Mouse (Mus musculus) A20 (cell line): Measurements from ENCODE around the gene Letmd1.
A peak's percentile ranks its signal among the peaks of the same experiment; 100 is the strongest.
"Not testable (repeated sequence)": the region's sequence is repeated elsewhere in the genome, so short reads cannot be mapped to it uniquely, and the experiment has no call there.

ENCODE experiments used
- DNase-seq: peaks from one replicate; pipeline ENCODE4 v3.0.0-alpha.2; 2011; ENCODE audit warnings: low read depth, low spot score

The Letmd1 gene

DNA sequence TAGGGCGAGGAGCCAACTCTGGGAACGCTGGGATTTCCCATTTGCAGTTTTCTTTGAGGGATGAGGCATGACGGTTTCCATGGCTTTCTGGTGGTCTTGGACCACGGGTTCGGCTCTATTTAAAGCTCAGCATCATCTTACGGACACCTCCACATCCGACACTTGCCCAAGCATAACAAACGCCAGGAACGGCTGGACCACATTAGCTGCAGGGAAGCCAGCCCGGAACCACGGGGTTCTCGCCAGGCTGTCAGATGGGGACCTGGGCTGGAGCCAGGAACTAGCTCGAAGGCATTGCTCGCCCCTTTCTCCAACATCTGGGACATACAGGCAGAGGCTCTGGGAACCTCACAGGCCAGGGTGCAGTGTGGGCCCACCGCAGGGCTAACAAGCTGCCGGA is 17.6 kb upstream of the Letmd1 start:
- DNase-seq: no peak

DNA sequence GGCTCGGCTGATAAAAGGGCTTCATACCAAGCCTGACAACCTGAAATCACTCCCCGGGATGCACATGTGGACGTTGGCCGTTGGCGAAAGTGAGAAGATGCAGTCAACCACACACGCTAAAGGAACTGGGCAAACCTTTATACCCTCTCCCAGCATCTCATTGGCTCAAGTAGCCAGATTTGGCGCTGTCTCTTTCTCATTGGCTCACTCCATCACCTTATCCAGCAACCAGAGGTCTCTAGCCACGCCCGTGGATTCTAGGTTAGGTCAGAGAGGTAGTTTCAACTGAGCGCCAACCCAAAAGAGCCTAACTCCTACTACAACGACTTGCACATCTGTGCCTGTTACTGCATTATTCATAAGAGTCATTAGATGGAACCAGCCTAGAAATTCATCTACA is 16.3 kb upstream of the Letmd1 start:
- DNase-seq: no peak

DNA sequence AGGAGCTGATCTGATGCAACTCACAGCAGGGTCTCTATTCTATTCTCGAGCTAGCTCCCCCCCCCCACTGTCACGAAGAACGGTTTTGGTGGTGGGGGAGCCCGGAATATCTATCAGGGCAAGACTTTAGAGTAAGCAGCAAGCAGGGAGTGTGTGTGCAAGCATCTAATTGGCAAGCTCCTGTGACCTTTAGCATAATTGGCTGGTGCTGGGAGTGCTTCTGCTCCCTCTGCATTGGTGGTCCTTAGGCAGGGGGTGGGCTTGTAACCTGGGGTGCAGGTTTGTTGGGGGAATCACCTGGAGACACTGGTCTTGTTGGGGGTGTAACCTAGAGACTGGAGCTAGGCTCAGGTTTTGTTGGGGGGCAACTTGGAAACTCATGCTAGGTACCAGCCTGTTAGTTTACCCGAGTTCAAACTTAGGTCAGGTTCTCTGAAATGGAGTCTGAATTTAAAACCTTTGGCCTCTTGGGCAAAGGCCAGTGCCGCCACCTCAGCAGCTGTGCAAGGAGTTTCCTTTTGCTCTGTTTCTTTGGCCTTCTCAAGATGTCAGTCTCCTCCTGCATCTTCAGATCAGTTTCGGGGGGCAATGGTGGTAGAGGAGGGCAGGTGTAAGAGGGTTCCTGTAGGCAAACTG is 12.3 kb upstream of the Letmd1 start:
- DNase-seq: no peak

DNA sequence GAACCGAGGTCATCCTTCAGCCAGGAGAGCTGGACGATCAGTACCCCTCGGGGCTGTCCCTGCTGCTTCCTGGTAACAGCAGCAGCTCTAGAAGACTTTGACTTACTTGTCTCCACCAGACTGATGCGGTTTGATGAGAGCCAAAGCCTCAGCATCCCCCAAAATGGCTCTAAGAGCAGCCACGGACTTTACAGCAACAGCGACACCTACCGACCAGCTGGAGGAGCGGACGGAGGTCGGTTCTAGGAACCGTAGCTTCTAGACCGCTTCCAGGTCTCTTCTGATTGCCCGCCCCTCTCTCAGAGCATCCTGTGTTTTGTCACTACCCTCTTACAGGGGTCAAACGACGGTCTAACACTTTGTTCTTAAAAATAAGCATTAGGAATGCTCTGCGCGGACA is 11.5 kb upstream of the Letmd1 start:
- DNase-seq: peak; percentile 88

DNA sequence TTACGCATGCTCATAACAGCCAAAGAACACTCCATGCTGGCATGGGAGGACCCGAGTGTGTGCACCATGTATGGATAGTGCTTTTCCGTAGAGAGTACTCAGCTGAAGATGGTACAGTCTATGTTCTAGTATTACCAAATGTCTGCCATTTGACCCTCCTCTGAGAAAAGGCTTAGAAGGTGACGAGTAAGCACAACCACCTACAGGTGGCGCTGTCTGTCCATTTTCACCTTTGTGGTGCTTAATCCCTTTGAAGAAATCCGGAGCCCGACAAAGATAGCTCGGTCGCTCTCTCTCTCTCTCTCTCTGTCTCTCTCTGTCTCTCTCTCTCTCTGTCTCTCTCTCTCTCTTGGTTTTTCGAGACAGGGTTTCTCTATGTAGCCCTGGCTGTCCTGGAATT is 10.8 kb upstream of the Letmd1 start:
- DNase-seq: peak; percentile 89

DNA sequence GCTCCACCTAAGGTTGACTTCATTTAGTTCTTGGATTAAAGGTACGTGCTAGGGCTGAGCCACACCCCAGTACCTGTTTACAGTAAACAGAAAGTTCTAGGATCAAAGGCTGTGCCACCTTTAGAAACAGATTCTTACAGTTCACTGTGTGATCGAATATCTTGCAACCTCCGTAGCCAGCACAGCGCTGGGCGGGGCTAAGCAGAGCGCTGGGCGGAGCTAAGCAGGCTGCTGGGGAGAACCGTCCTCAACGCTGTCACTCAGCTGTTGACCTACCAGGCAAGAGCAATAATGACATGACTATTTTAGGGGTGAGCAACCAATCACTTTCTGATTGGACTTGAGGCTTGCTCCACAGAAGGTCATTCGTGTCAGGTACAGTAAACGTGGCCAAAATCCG is 7.9 kb upstream of the Letmd1 start:
- DNase-seq: peak; percentile 85

DNA sequence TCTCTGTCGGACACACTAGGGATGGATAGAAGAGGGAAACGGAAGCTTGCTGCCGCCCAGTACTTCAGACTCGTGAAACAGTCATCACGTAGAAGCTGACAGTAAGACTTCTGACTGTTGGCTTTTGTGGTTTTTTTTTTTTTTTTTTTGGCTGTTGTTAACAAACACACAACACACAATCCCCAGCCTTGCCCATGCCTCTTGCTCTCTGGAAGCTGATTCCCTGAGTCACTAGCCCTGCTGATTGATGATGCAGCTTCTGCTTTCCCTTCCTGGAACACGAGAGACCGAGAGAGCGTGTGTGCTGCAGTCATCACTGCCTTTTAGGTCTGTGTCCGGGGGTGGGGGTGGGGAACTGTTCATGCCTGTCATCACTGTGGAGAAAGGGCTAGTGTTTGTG is 7.2 kb upstream of the Letmd1 start:
- no peak for DNase-seq

DNA sequence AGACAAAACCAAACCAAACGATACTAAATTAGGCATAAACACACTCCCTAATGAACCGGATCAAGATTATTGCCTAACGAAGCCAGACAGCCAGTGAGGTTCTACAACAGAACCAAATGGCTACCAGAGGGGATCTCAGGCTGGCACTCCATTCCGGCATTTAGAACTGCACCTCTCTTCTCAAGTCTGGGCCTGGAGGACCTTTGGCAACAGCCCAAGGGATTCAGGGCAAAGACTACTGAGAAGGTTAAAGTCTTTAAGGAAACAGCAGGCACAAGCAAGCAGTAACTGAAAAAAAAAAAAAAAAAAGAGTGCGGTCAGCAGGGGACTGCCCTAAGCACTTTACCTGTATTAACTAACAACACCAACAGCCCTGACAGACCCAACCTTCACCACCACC is 6.7 kb upstream of the Letmd1 start:
- DNase-seq: no peak

DNA sequence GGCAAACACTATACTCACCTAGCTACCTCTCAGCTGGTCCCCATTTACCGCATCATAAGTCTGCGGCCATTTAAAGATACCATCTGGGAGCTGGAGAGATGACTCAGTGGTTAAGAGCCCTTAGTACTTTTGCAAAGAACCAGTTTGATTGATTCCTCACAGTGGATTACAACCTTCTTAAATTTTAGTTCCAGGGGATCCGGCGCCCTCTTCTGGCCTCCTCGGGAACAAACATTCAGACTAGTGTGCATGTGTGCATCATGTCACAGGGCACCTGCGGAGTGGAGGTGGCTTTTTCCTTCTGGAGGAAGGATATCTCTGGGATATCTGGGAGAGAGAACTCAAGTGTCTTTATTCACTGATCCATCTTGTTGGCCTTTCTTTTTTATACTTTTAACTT is 5.1 kb upstream of the Letmd1 start:
- peak; percentile 68 for DNase-seq

DNA sequence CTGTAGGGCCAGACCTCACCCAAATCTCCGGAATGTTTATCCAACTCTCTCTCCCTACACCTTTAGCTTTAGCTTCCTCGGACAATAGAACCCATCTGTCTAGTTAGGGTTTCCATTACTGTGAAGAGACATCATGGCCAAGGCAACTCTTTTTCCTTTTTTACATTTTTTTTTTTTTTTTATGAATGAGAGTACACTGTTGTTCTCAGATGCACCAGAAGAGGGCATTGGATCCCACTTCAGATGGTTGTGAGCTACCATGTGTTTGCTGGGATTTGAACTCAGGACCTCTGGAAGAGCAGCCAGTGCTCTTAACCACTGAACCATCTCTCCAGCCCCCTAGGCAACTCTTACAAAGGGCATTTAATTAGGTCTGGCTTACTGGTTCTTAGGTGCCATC is 3.4 kb upstream of the Letmd1 start:
- no peak for DNase-seq

DNA sequence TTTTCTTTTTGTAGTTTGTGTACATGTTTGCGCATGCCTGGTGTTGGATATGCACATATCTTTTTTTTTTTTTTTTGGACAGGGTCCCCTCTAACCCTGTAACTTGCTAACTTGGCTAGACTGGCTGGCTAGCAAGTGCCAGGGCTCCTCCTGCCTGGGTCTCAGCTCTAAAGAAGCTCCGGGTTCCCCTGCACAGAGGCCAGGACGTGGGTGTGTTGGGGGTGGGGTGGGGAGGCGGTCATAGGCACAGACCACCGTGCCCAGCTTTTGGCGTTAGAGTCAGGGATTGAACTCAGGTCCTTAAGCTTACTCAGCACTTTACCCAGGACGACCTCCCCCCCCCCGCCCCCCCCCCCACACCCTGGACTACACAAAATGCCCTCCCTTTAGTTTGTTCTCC is 1.1 kb upstream of the Letmd1 start:
- DNase-seq: no peak

DNA sequence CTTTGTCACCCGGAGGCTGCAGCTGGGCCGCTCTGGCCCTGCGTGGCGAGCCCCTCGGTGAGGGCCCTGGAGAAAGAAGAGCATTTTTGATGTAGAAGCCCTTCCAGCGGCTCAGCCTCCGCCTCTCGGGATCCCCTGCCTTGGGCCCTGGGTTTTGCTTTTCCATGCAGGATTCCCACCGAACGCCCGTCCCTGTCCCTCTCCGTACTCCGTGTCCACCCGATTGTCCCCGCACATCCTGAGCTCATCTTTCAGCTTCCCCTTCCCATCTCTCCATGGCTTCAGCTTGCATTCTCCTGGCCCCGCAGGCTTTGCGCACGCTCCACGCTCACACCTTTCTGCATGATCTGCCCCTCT is 344 bp downstream of the Letmd1 start:
- DNase-seq: no peak

DNA sequence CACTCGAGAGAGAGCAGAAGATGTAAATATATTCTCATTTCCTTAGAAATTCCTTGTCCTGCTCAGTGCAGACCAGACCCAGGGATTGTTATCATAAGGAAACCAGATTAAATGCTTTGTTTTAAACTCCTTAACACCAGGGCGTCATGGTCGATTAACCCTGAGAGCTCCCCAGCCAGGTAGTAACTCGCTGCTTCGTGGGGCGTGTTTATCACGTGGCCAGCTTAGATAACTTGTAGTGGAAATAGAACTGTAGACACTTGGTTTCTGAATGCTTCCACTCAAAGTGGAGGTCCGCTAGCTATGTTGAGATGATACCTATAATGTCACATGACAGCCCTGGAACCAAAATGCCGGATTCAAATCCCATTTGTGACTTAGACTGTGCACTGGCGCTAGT is 1.2 kb downstream of the Letmd1 start:
- DNase-seq: peak; percentile 47

DNA sequence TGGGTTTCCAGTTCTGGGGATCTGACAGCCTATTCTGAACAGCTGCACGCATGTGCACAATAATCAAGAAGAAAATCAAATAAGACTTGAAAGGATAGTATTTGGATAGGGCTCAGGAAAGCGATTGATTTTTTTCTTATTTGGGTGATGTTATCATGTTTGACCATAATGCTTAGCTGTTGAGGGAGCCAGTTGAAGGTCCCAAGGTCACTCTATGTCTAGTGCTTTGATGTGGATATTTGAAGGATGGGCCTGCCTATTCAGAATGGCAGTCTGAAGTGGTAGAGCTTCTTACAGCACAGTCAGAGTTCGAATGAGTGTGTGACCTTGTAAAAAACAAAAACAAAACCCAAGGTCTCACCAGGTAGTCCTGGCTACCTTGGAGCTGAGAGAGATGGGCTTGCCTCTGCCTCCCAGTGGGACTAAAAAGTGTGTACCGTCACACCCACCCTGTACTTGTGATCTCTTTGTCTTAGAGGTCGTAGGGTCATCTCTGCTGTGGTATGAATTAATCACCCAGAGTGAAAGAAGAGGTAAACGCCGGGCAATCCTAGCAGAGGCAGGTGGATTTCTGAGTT is 5.2 kb downstream of the Letmd1 start:
- no peak for DNase-seq

DNA sequence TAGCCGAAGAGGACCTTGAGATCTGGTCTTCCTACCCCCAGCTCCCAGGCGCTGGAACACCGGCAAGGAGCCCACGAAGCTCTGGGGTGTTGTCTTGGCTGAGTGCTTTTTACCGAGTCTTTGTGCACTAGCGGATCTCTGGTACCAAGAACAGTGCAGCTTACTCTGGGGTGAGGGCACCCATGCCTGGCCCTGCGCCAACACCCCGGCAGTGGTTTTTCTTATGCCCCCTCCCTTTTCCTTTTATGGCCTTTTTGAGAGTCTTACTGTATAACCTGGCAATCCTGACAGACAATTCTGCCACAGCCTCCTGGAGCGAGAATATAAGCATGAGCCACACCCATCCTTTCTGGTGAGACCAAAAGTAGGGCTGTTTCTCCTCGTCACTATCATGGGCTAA is 9.5 kb downstream of the Letmd1 start:
- no peak for DNase-seq

DNA sequence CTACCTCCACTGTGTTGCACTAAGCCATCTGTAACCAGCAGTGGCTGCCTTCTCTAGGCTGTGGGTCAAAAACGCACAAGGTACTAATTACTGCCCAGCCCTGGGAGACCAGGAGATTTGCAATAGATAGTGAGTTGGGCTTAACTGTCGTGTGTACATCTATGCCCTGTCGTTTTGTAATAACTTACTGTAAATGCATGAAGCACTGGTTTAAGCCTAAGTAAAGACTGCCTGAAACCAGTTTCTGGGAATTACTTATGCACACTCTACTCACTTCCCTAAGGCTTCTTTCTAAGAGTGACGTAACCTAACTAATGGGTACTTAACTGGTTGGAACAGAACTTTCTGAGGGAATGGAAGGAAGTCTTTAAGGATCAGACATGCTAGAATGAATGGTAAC is 10.1 kb downstream of the Letmd1 start:
- no peak for DNase-seq

DNA sequence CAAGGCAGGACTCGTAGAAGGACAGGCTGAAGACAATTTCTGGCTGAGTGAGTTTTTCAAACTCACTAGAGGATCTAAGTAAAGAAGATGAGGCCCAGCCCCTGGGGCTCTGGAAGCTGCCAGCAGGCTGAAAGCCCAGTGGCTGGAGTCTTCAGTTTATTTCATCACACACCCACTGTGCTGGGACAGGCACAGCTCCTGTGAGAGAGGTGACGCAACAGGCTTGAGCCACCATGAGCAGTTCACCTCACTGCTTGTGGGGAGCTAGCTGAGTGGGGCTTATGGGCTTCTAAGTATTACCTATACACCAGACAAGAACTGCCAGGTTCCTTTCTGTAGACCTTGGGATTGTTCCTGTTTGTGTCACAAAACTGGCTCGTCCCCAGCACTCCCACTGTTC is 16.8 kb downstream of the Letmd1 start:
- no peak for DNase-seq

DNA sequence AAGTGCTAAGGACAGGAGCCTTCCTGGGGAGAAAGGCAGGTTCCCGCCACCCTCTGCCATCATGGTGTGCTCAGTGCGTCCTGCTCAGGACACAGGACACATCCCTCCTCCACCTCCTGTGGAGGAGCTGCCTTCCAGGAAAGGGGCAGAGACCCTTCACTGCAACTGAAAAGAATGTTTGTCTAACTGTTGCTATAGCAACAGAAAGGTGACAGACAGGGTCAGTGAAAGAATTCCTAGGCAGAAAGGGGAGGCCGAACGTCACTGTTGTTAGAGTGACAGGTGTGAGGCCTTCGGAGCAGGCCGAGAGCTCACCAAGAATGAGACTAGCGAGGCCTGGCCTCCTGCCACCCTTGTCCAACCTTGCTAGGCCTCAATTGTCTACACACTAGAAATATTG is 17.6 kb downstream of the Letmd1 start:
- no peak for DNase-seq

DNA sequence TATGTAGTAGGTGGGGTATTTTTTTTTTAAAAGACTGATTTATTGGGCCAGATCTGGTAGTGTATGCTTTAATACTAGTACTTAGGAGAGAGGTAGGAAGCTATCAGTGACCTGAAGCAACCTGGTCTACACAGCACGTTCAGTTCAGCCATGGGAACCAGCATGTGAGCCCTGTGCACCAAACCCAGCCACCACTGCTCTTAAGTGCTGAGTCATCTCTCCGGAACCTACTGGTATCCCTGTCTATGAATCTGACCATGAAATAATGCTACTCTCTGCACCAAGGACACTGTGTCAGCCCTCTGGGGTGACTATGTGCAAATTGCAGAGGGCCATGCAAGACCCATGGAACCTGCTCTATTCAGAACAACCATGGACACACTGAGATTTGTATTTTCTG is 18.2 kb downstream of the Letmd1 start:
- no peak for DNase-seq

DNA sequence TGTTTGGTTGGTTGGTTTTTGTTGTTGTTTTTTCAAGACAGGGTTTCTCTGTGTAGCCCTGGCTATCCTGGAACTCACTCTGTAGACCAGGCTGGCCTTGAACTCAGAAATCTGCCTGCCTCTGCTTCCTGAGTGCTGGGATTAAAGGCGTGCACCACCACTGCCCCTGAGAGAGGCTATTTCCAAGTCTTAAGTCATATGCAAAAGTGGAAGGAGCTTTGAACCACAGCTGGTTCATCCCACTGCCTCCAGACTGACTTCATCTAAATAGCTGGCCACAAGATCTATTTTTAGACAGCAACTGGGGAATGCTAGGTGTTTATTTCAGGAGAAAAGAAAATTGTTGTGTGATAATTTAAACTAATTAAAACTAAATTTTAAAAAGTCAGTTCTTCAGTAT is 19.5 kb downstream of the Letmd1 start:
- DNase-seq: not testable (repeated sequence)

DNA sequence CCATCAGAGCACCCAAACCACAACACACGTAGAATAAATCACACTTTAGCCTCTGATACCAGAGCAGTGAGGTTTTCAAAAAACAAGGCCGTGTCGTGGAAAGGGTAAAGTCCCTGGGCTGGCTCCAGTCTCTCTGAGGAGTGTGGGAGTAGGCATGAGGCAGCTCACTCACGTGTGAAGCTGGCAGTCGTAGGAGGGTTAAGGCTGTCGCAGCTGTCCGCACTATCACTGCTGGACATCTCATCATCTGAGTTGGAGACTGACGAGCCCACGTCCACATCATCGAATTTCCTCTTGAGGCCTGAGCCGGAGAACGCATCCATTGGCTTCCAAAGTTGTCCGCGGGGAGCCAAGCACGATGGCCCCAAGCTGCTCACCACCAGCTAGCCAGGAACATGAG is 20.4 kb downstream of the Letmd1 start:
- no peak for DNase-seq

DNA sequence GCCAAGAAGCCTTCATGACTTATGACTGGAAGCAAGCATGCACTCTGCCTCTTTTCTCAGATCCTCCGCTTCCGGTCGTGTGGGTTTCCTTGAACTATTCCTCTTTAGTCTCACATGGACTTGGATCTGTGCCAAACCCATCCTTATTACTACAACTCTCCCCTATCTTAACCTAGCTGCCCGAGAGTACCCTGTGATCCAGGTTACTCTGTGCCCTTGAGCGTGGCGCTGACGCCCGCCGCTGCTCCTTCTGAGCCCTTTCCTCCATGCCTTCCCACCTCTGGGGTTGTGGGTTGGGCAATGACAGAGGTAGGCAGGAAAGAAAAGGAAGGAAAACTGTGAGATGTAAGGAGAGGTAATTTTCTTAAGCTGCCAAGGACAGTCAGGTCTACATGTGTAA is 23.1 kb downstream of the Letmd1 start:
- DNase-seq: no peak

DNA sequence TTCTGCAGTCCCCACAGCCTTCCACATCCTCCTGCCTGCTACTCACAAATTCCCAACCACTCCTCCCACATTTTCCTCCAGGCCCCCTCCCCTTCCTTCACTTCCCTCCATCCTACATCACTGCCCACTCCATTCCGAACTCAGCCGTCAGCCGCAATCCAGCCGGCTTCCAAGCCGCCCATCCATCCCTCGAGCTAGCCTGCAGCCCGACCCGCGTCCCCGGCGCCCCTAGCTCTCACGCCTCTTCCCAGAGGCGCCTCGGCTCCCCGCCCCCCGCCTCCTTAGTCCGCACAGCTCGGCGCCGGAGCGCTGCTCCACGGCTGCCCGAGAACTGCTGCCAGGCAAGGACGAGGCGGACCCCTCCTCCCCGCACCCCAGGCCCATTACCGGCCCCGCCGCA is 25.8 kb downstream of the Letmd1 start:
- DNase-seq: no peak

DNA sequence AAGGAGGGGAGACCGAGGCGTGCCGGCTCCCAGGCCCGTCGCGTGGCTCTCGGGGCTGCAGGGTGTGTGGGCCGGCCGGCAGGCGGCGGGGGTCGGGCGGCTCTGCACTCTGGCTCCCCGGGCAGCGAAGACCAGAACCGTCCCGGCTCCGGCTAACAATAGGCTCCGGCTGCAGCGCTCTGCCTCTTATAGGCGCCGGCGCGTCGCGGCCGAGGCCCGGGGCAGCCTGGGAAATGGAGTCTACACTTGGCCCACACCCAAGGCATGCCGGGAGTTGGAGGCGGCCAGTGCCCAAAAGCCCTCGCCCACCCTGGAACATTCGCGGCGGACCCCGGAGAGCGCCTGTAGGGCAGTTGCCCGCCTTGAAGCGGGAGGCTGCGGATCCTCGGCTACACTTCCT is 26.3 kb downstream of the Letmd1 start, which contains the start of gene Csrnp2:
Gene Csrnp2, minus strand, starts transcription at position 387 of the 400 bp plus-strand sequence.
- DNase-seq: peak; percentile 93
